Mouse (Mus musculus) CH12.LX (cell line): ENCODE results near the gene Ank2. TPM values are rescaled to one million over a fixed set of nuclear protein-coding genes. Genes with fewer than 3 reads are reported as not detected.

Experiments
- DNase-seq: peaks from one replicate; pipeline ENCODE4 v3.0.0-alpha.2; 2013; ENCODE audit errors: extremely low read depth
- H3K27ac ChIP-seq: 2 replicates; pipeline ENCODE4 v1.5.1; 2012; ENCODE audit warnings: low read depth, mild to moderate bottlenecking, control low read depth, moderate library complexity; ENCODE audit not compliant: insufficient read depth
- H3K27me3 ChIP-seq: replicated peaks from 2 replicates; pipeline ENCODE3; 2012; ENCODE audit warnings: inconsistent platforms
- H3K36me3 ChIP-seq, 2 experiments: replicated peaks in 1 of 2; 2 replicates each; pipeline versions ENCODE3 to v1.6.1; 2012; ENCODE audit warnings: inconsistent platforms in 1 of 2, low read length in 1 of 2, mild to moderate bottlenecking in 1 of 2, mixed read lengths in 1 of 2, moderate library complexity in 1 of 2; ENCODE audit not compliant: control insufficient read depth in 1 of 2, insufficient read depth in 1 of 2
- H3K4me1 ChIP-seq, 2 experiments: 2 replicates each; pipeline ENCODE4 v1.6.1; 2012; ENCODE audit warnings: inconsistent platforms in 1 of 2, moderate library complexity in 1 of 2; ENCODE audit not compliant: insufficient read depth in 2 of 2, control insufficient read depth in 1 of 2
- H3K4me2 ChIP-seq: 2 replicates; pipeline ENCODE4 v1.6.1; 2012; ENCODE audit warnings: low read depth, mild to moderate bottlenecking, control low read depth; ENCODE audit not compliant: poor library complexity, insufficient read depth, severe bottlenecking
- H3K4me3 ChIP-seq, 3 experiments: fragments of 150-350 bp in 1 of 3; sonication (generic) in 1 of 3; replicated peaks in 1 of 3; 2 replicates each; pipeline versions ENCODE3 to v1.5.1; 2011 to 2012; ENCODE audit warnings: low read depth in 2 of 3, low read length in 2 of 3, mild to moderate bottlenecking in 2 of 3, moderate library complexity in 2 of 3, control low read depth in 1 of 3, improper control_type of control experiment in 1 of 3, inconsistent platforms in 1 of 3, mixed read lengths in 1 of 3; ENCODE audit not compliant: poor library complexity in 1 of 3
- H3K79me2 ChIP-seq: replicated peaks from 2 replicates; pipeline ENCODE4 v1.6.1; 2012; ENCODE audit warnings: mild to moderate bottlenecking, moderate library complexity; ENCODE audit not compliant: control insufficient read depth, poor library complexity, insufficient read depth, severe bottlenecking; ENCODE audit errors: extremely low read depth
- H3K9ac ChIP-seq: 2 replicates; pipeline ENCODE4 v1.6.1; 2012; ENCODE audit warnings: low read depth, mild to moderate bottlenecking, control low read depth, moderate library complexity; ENCODE audit not compliant: insufficient read depth
- H3K9me3 ChIP-seq: replicated peaks from 2 replicates; pipeline ENCODE3; 2012; ENCODE audit warnings: low read length, inconsistent platforms, mixed read lengths
- BHLHE40 ChIP-seq: IDR thresholded peaks from 2 replicates; pipeline ENCODE4 v1.6.1; 2011; ENCODE audit warnings: mild to moderate bottlenecking, low read depth, low read length, improper control_type of control experiment
- CHD1 ChIP-seq: IDR thresholded peaks from 2 replicates; pipeline ENCODE4 v1.6.1; 2012; ENCODE audit warnings: low read depth, low read length, improper control_type of control experiment, inconsistent platforms
- CHD2 ChIP-seq: IDR thresholded peaks from 2 replicates; pipeline ENCODE4 v1.6.1; 2011; ENCODE audit warnings: low read length, improper control_type of control experiment
- CTCF ChIP-seq, 2 experiments: IDR thresholded peaks in 1 of 2; conservative IDR thresholded peaks in 1 of 2; 2 replicates each; pipeline ENCODE4 v1.5.1; 2011 to 2012; ENCODE audit warnings: low read depth in 2 of 2, low read length in 2 of 2, improper control_type of control experiment in 1 of 2, inconsistent platforms in 1 of 2, mild to moderate bottlenecking in 1 of 2, moderate library complexity in 1 of 2
- E2F4 ChIP-seq: IDR thresholded peaks from 2 replicates; pipeline ENCODE4 v1.6.1; 2011; ENCODE audit warnings: low read depth, low read length, improper control_type of control experiment; ENCODE audit not compliant: insufficient replicate concordance
- ELF1 ChIP-seq: IDR thresholded peaks from 2 replicates; pipeline ENCODE4 v1.6.1; 2014; ENCODE audit warnings: low read depth, mild to moderate bottlenecking, inconsistent platforms, low read length, improper control_type of control experiment
- EP300 ChIP-seq: IDR thresholded peaks from 2 replicates; pipeline ENCODE4 v1.6.1; 2011; ENCODE audit warnings: low read length, improper control_type of control experiment
- ETS1 ChIP-seq: conservative IDR thresholded peaks from 2 replicates; pipeline ENCODE4 v1.6.1; 2012; ENCODE audit warnings: low read depth, mild to moderate bottlenecking, inconsistent platforms, low read length, improper control_type of control experiment, moderate library complexity
- GABPA ChIP-seq: IDR thresholded peaks from 2 replicates; pipeline ENCODE4 v1.6.1; 2012; ENCODE audit warnings: low read depth, low read length, improper control_type of control experiment, inconsistent platforms; ENCODE audit not compliant: insufficient replicate concordance
- HCFC1 ChIP-seq: IDR thresholded peaks from 2 replicates; pipeline ENCODE4 v1.6.1; 2012; ENCODE audit warnings: low read depth, mild to moderate bottlenecking, inconsistent platforms, low read length, improper control_type of control experiment
- IRF4 ChIP-seq: IDR thresholded peaks from 2 replicates; pipeline ENCODE4 v1.6.1; 2014; ENCODE audit warnings: low read depth, mild to moderate bottlenecking, inconsistent platforms, low read length, improper control_type of control experiment
- JUN ChIP-seq: IDR thresholded peaks from 2 replicates; pipeline ENCODE4 v1.6.1; 2011; ENCODE audit warnings: low read depth, mild to moderate bottlenecking, low read length, improper control_type of control experiment, moderate library complexity; ENCODE audit not compliant: insufficient read depth
- JUND ChIP-seq: conservative IDR thresholded peaks from 2 replicates; pipeline ENCODE4 v1.6.1; 2011; ENCODE audit warnings: low read depth, low read length, improper control_type of control experiment
- KAT2A ChIP-seq: IDR thresholded peaks from 2 replicates; pipeline ENCODE4 v1.6.1; 2012; ENCODE audit warnings: low read length, improper control_type of control experiment, inconsistent platforms; ENCODE audit not compliant: insufficient replicate concordance
- MAX ChIP-seq: IDR thresholded peaks from 2 replicates; pipeline ENCODE4 v1.6.1; 2011; ENCODE audit warnings: low read length, improper control_type of control experiment
- MYC ChIP-seq: IDR thresholded peaks from 2 replicates; pipeline ENCODE4 v1.6.1; 2011; ENCODE audit warnings: low read depth, mild to moderate bottlenecking, improper control_type of control experiment, low read length
- NRF1 ChIP-seq: IDR thresholded peaks from 2 replicates; pipeline ENCODE4 v1.6.1; 2014; ENCODE audit warnings: low read depth, mild to moderate bottlenecking, inconsistent platforms, low read length, improper control_type of control experiment, moderate library complexity
- PAX5 ChIP-seq: IDR thresholded peaks from 2 replicates; pipeline ENCODE4 v1.6.1; 2012; ENCODE audit warnings: low read length, inconsistent platforms, mixed read lengths
- POLR2A ChIP-seq: IDR thresholded peaks from 2 replicates; pipeline ENCODE4 v1.6.1; 2011; ENCODE audit warnings: low read depth, mild to moderate bottlenecking, improper control_type of control experiment, low read length
- POLR2AphosphoS2 ChIP-seq: IDR thresholded peaks from 2 replicates; pipeline ENCODE4 v1.6.1; 2011; ENCODE audit warnings: low read depth, low read length, improper control_type of control experiment
- SMC3 ChIP-seq: IDR thresholded peaks from 2 replicates; pipeline ENCODE4 v1.6.1; 2011; ENCODE audit warnings: low read depth, low read length, improper control_type of control experiment
- USF1 ChIP-seq: IDR thresholded peaks from 2 replicates; pipeline ENCODE4 v1.6.1; 2014; ENCODE audit warnings: low read depth, mild to moderate bottlenecking, inconsistent platforms, low read length, improper control_type of control experiment
- ZC3H11A ChIP-seq: IDR thresholded peaks from 2 replicates; pipeline ENCODE4 v1.6.1; 2012; ENCODE audit warnings: low read depth, mild to moderate bottlenecking, inconsistent platforms, low read length, improper control_type of control experiment
- ZMIZ1 ChIP-seq: IDR thresholded peaks from 2 replicates; pipeline ENCODE4 v1.6.1; 2012; ENCODE audit warnings: low read depth, mild to moderate bottlenecking, inconsistent platforms, low read length, improper control_type of control experiment
- ZNF384 ChIP-seq: IDR thresholded peaks from 2 replicates; pipeline ENCODE4 v1.6.1; 2012; ENCODE audit warnings: low read depth, low read length, improper control_type of control experiment, inconsistent platforms
- dilution Hi-C: fragments of 300-500 bp; cut with MboI; formaldehyde crosslinking; loops from 2 replicates; pipeline ENCODE4 v1.14.3; 2020; ENCODE audit warnings: low sequenced_read_pairs; ENCODE audit not compliant: extremely low pct_unique_long_range_greater_than_20kb, extremely low pct_ligation_motif_present
- in situ Hi-C: fragments of 300-500 bp; cut with MboI; formaldehyde crosslinking; loops from 3 replicates; pipeline ENCODE4 v1.14.3; 2019; ENCODE audit warnings: low sequenced_read_pairs, low pct_ligation_motif_present, low pct_unique_long_range_greater_than_20kb, mixed read lengths
- polyA plus RNA-seq: library from polyadenylated mRNA; unstranded; fragments of >175 nt; gene quantifications from 2 replicates; pipeline ENCODE4 v1.2.1, GENCODE M21; 2012; ENCODE audit warnings: low read depth; ENCODE audit not compliant: insufficient read length
- total RNA-seq, 2 experiments: library from RNA; depleted of rRNA; stranded (reverse); fragments of 300-350 nt in 1 of 2; fragments of >200 nt in 1 of 2; gene quantifications; 2 replicates each; pipeline ENCODE4 v1.2.3; 2012 to 2014

Ank2 gene
- total and polyA plus RNA-seq, 3 experiments, result 3.9 to 20.9 (median 12.2) TPM

- Histone ChIP-seq H3K79me2 (no peaks in the 10 kb centered on the region), H3K4me2 (peak overlapping the region; percentile 59), H3K36me3 (no peaks in the 10 kb centered on the region), H3K27me3 (no peaks in the 10 kb centered on the region), H3K4me3 (no peak overlapping the region), H3K9me3 (no peaks in the 10 kb centered on the region), H3K4me1 (peaks cover 14 to 31% of the 10 kb centered on the region in 2 experiments), H3K27ac (no peak overlapping the region), H3K9ac (peak overlapping the region; percentile 52; the same call in 1 of the 2 replicates)
- dilution Hi-C loops, result no loop called here
- TF ChIP-seq CTCF (conservative IDR thresholded peaks at IDR 0.05 in 1 of 2, IDR thresholded peaks at IDR 0.05 in 1 of 2; ENCODE audit: low read depth in 2 of 2, low read length in 2 of 2), result no peak
- TF ChIP-seq E2F4, result no peak
- no peak for TF ChIP-seq PAX5
- no peak for TF ChIP-seq NRF1
- TF ChIP-seq GABPA, result no peak
- TF ChIP-seq BHLHE40, result peak; percentile 55
- TF ChIP-seq ZNF384, result no peak
- TF ChIP-seq MAX, result no peak
- no peak for TF ChIP-seq MYC
- TF ChIP-seq ZMIZ1, result no peak
- TF ChIP-seq ETS1, result peak; percentile 53
- no peak for TF ChIP-seq ELF1
- no peak for TF ChIP-seq SMC3
- TF ChIP-seq EP300, result peak; percentile 38; the same call in 1 of the 2 replicates
- TF ChIP-seq IRF4, result peak; percentile 11; the same call in 1 of the 2 replicates
- TF ChIP-seq JUN, result no peak
- TF ChIP-seq POLR2A, result no peak
- TF ChIP-seq KAT2A, result no peak
- no peak for TF ChIP-seq JUND
- TF ChIP-seq ZC3H11A, result no peak
- TF ChIP-seq HCFC1, result no peak
- TF ChIP-seq POLR2AphosphoS2, result no peak
- in situ Hi-C loops, result no loop called here
- DNase-seq, result peak; percentile 49
Observed at GRCm38 (mm10) chr3:127513699-127514098, 14.5 kb upstream of the Ank2 start.

GRCm38 (mm10) chr3:127512794-127513335, 13.7 kb upstream of the Ank2 start:
- no peaks in the 10 kb centered on the region for H3K9me3 ChIP-seq
- in situ Hi-C loops, result no loop called here
- peak overlapping the region in 2 of 3 experiments; percentile 15 to 20 for H3K4me3 ChIP-seq
- peaks cover 14 to 31% of the 10 kb centered on the region in 2 experiments for H3K4me1 ChIP-seq
- H3K9ac ChIP-seq, result peak overlapping the region; percentile 52
- dilution Hi-C loops, result no loop called here
- no peaks in the 10 kb centered on the region for H3K27me3 ChIP-seq
- no peaks in the 10 kb centered on the region for H3K79me2 ChIP-seq
- TF ChIP-seq MAX (no peak), PAX5 (no peak), CHD2 (peak; percentile 26; the same call in 1 of the 2 replicates), JUN (no peak), USF1 (no peak), CHD1 (peak; percentile 56; the same call in 1 of the 2 replicates)
- TF ChIP-seq, all 38 proteins: peak for 2
- Histone ChIP-seq H3K36me3 (no peaks in the 10 kb centered on the region), H3K4me2 (peak overlapping the region; percentile 19; the same call in 1 of the 2 replicates), H3K27ac (peak overlapping the region; percentile 56)
- no peak for DNase-seq
